Mouse (Mus musculus) liver, embryonic 16.5 days (tissue): ENCODE data around the gene Aoah. TPM values are rescaled to one million over a fixed set of nuclear protein-coding genes. Genes with fewer than 3 reads are reported as not detected.

ENCODE experiments used
- ATAC-seq: fragments of 200-750 bp; cut with Nextera tagmentation; 2 replicates; pipeline ENCODE4 v1.8.0; 2017; ENCODE audit warnings: low read depth, mild to moderate bottlenecking, moderate number of reproducible peaks, moderate library complexity
- H3K27ac ChIP-seq: fragments of 300-500 bp; sonication (generic); 2 replicates; pipeline ENCODE4 v1.5.1; 2014; ENCODE audit warnings: mild to moderate bottlenecking, low read length
- H3K27me3 ChIP-seq: fragments of 300-500 bp; sonication (generic); 2 replicates; pipeline ENCODE4 v1.6.1; 2014; ENCODE audit warnings: low read depth, low read length, mixed read lengths; ENCODE audit not compliant: control insufficient read depth, insufficient read depth
- H3K36me3 ChIP-seq: fragments of 300-500 bp; sonication (generic); 2 replicates; pipeline ENCODE4 v1.6.1; 2014; ENCODE audit warnings: mild to moderate bottlenecking; ENCODE audit not compliant: control insufficient read depth, insufficient read depth
- H3K4me1 ChIP-seq: fragments of 300-500 bp; sonication (generic); 2 replicates; pipeline ENCODE4 v1.6.1; 2014; ENCODE audit warnings: low read depth, low read length, mixed read lengths; ENCODE audit not compliant: control insufficient read depth
- H3K4me2 ChIP-seq: fragments of 300-500 bp; sonication (generic); 2 replicates; pipeline ENCODE4 v1.6.1; 2014; ENCODE audit warnings: low read depth, low read length, mixed read lengths
- H3K4me3 ChIP-seq: fragments of 300-500 bp; sonication (generic); 2 replicates; pipeline ENCODE4 v1.5.1; 2014; ENCODE audit warnings: low read depth, mild to moderate bottlenecking, low read length
- H3K9ac ChIP-seq: fragments of 300-500 bp; sonication (generic); 2 replicates; pipeline ENCODE4 v1.6.1; 2014; ENCODE audit warnings: low read depth, low read length
- H3K9me3 ChIP-seq: fragments of 300-500 bp; sonication (generic); replicated peaks from 2 replicates; pipeline ENCODE4 v1.6.1; 2016; ENCODE audit warnings: low read length; ENCODE audit not compliant: control insufficient read depth
- WGBS: fragments of 180-500 bp; shearing (Covaris S2); extraction: QIAGEN DNeasy Blood & Tissue Kit; methylation state at CpG from one replicate; pipeline ENCODE4 v1.1.7; 2014; ENCODE audit not compliant: insufficient replicate concordance; 5-methylcytosine and 5-hydroxymethylcytosine counted together
- polyA plus RNA-seq: library from polyadenylated mRNA; unstranded; fragments of >200 nt; fragmentation: Nextera tagmentation; extraction: Ambion mirVana; gene quantifications from 2 replicates; pipeline ENCODE4 v1.2.1, GENCODE M21; 2015

The Aoah gene
- polyA plus RNA-seq, 1 experiment from 2014 or later: 2.9 TPM

- Histone ChIP-seq H3K27ac (no peak overlapping the region), H3K4me1 (no peaks in the 10 kb centered on the region), H3K9ac (no peak overlapping the region), H3K27me3 (no peaks in the 10 kb centered on the region), H3K36me3 (no peaks in the 10 kb centered on the region), H3K4me2 (no peak overlapping the region), H3K4me3 (no peak overlapping the region), H3K9me3 (no peaks in the 10 kb centered on the region)
- 55% methylated on average over 8 of the region's 8 CpGs for WGBS
- no peak for ATAC-seq
Measured at GRCm38 (mm10) chr13:20900396-20900971, 106.6 kb downstream of the Aoah start.

- Histone ChIP-seq H3K9ac (no peak overlapping the region), H3K36me3 (no peaks in the 10 kb centered on the region), H3K27me3 (no peaks in the 10 kb centered on the region), H3K4me1 (no peaks in the 10 kb centered on the region), H3K4me2 (no peak overlapping the region), H3K9me3 (no peaks in the 10 kb centered on the region), H3K4me3 (no peak overlapping the region), H3K27ac (no peak overlapping the region)
- 25% methylated on average over 2 of the region's 2 CpGs for WGBS
- no peak for ATAC-seq
Measured at GRCm38 (mm10) chr13:20900972-20901457, 107.1 kb downstream of the Aoah start.

- 41% methylated on average over 3 of the region's 3 CpGs for WGBS
- Histone ChIP-seq H3K36me3 (no peaks in the 10 kb centered on the region), H3K27me3 (no peaks in the 10 kb centered on the region), H3K27ac (no peak overlapping the region), H3K9ac (no peak overlapping the region), H3K4me3 (no peak overlapping the region), H3K9me3 (no peaks in the 10 kb centered on the region), H3K4me1 (no peaks in the 10 kb centered on the region), H3K4me2 (no peak overlapping the region)
- ATAC-seq: no peak
Measured at GRCm38 (mm10) chr13:20901634-20902135, 107.8 kb downstream of the Aoah start.

- Histone ChIP-seq H3K9me3 (no peaks in the 10 kb centered on the region), H3K27me3 (no peaks in the 10 kb centered on the region), H3K9ac (no peak overlapping the region), H3K4me2 (no peak overlapping the region), H3K4me1 (no peaks in the 10 kb centered on the region), H3K27ac (no peak overlapping the region), H3K4me3 (no peak overlapping the region), H3K36me3 (no peaks in the 10 kb centered on the region)
- no peak for ATAC-seq
- WGBS: 52% methylated on average over 4 of the region's 4 CpGs
Measured at GRCm38 (mm10) chr13:20904118-20904517, 110.2 kb downstream of the Aoah start.

GRCm38 (mm10) chr13:20905195-20905594 is 111.3 kb downstream of the Aoah start:
- Histone ChIP-seq H3K4me2 (no peak overlapping the region), H3K9me3 (no peaks in the 10 kb centered on the region), H3K36me3 (no peaks in the 10 kb centered on the region), H3K4me1 (no peaks in the 10 kb centered on the region), H3K4me3 (no peak overlapping the region), H3K27me3 (no peaks in the 10 kb centered on the region), H3K27ac (no peak overlapping the region), H3K9ac (no peak overlapping the region)
- no peak for ATAC-seq
- WGBS: 49% methylated on average over 2 of the region's 2 CpGs

- ATAC-seq: no peak
- H3K4me1 ChIP-seq: no peaks in the 10 kb centered on the region
- no peaks in the 10 kb centered on the region for H3K9me3 ChIP-seq
- no peaks in the 10 kb centered on the region for H3K36me3 ChIP-seq
- H3K27me3 ChIP-seq: no peaks in the 10 kb centered on the region
- H3K4me3 ChIP-seq: no peak overlapping the region
- 58% methylated on average over 10 of the region's 10 CpGs for WGBS
- H3K9ac ChIP-seq: no peak overlapping the region
- no peak overlapping the region for H3K27ac ChIP-seq
- H3K4me2 ChIP-seq: no peak overlapping the region
Measured at GRCm38 (mm10) chr13:20916698-20917511, 123.0 kb downstream of the Aoah start.

- no peak for ATAC-seq
- Histone ChIP-seq H3K9ac (no peak overlapping the region), H3K36me3 (no peaks in the 10 kb centered on the region), H3K4me2 (no peak overlapping the region), H3K4me3 (no peak overlapping the region), H3K9me3 (no peaks in the 10 kb centered on the region), H3K4me1 (no peaks in the 10 kb centered on the region), H3K27me3 (no peaks in the 10 kb centered on the region), H3K27ac (no peak overlapping the region)
- 63% methylated on average over 3 of the region's 3 CpGs for WGBS
Measured at GRCm38 (mm10) chr13:20920401-20920800, 126.5 kb downstream of the Aoah start.

- Histone ChIP-seq H3K36me3 (no peaks in the 10 kb centered on the region), H3K27me3 (no peaks in the 10 kb centered on the region), H3K4me3 (no peak overlapping the region), H3K27ac (no peak overlapping the region), H3K9me3 (no peaks in the 10 kb centered on the region), H3K9ac (no peak overlapping the region), H3K4me1 (no peaks in the 10 kb centered on the region), H3K4me2 (no peak overlapping the region)
- no peak for ATAC-seq
Measured at GRCm38 (mm10) chr13:20936016-20936415, 142.1 kb downstream of the Aoah start.

GRCm38 (mm10) chr13:20937452-20937851 is 143.5 kb downstream of the Aoah start:
- H3K4me2 ChIP-seq: no peak overlapping the region
- ATAC-seq: no peak
- no peak overlapping the region for H3K4me3 ChIP-seq
- H3K36me3 ChIP-seq: no peaks in the 10 kb centered on the region
- 9% methylated on average over 5 of the region's 5 CpGs for WGBS
- no peaks in the 10 kb centered on the region for H3K4me1 ChIP-seq
- no peak overlapping the region for H3K9ac ChIP-seq
- H3K27ac ChIP-seq: no peak overlapping the region
- no peaks in the 10 kb centered on the region for H3K9me3 ChIP-seq
- no peaks in the 10 kb centered on the region for H3K27me3 ChIP-seq
